Mouse (Mus musculus): Measurements from ENCODE around the gene Zbtb12.
"Not testable (repeated sequence)": the region's sequence is repeated elsewhere in the genome, so short reads cannot be mapped to it uniquely, and the experiment has no call there.

Gene Zbtb12

GRCm38 (mm10) chr17:34874321-34874720 is 5.0 kb upstream of the Zbtb12 start:
- DNase-seq (ENCODE audit: low spot score): no peak

GRCm38 (mm10) chr17:34881166-34881565 is 1.9 kb downstream of the Zbtb12 start:
- DNase-seq (ENCODE audit: low spot score): no peak

GRCm38 (mm10) chr17:34881683-34882310 is 2.5 kb downstream of the Zbtb12 start, which contains the start of gene Gm20547:
Gene Gm20547, minus strand, starts transcription at chr17:34882042.
- DNase-seq (ENCODE audit: low spot score): no peak

DNA sequence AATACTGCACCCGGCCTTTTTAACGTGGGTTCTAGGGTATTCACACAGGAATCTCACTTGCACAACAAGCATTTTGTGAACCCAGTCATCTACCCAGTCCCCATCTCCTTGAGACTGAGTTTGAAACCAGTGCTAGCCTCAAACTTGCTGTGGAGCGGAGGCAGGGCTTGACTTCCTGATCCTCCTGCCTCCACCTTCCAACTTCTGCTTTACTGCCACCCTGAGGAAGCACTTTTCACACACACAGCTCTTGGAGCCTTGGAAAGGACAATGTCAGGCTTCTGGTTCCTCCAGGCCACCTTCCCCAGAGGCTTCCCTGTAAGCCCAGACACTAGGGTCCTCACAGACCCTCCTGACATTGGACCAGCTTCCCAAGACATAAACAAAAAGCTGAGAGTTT is 4.0 kb downstream of the Zbtb12 start:
- no peak for DNase-seq (ENCODE audit: low spot score)

GRCm38 (mm10) chr17:34884704-34885103 is 5.4 kb downstream of the Zbtb12 start:
- no peak for DNase-seq (ENCODE audit: low spot score)

DNA sequence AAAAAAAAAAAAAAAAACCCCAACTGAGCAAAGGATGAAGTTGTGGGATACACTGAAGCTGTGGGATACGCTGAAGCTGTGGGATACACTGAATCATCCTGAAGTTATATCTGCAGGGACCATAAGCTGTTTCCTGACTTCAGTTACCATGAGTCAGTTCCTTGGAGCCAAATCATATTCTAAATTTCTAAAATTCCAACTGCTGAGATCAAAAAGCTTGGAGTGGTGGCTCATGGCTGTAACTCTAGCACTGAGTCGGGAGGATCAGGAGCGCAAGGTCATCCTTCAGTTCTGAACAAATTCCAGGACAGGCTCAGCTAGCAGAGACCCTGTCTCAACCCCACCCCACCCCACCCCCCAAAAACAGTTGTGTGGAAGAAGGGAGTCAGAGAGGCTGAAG is 6.3 kb downstream of the Zbtb12 start:
- DNase-seq (ENCODE audit: low spot score): no peak

DNA sequence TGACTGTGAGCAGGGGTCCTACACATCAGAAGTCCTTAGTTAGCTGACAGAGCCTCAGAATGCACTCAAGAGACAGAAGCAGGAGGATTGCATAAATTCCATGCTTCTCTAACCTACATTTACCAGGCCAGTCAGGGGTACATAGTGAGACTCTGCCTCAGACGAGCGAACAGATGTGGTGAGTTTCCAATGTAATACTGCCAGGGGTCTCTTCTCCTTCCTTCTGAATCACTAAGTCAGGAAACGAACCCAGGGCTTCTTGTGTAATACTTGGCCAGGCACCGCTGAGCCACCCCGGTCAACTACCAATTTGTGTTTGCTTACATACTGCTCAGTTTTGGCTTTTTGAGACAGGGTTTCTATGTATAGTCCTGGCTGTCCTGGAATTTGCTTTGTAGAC is 8.7 kb downstream of the Zbtb12 start:
- DNase-seq (ENCODE audit: low spot score): no peak

- DNase-seq (ENCODE audit: low spot score): no peak
These were observed 10.9 kb downstream of the Zbtb12 start for GRCm38 (mm10) chr17:34890074-34890743.

- DNase-seq (ENCODE audit: low spot score): no peak
These were observed 12.1 kb downstream of the Zbtb12 start for GRCm38 (mm10) chr17:34891377-34891776.

DNA sequence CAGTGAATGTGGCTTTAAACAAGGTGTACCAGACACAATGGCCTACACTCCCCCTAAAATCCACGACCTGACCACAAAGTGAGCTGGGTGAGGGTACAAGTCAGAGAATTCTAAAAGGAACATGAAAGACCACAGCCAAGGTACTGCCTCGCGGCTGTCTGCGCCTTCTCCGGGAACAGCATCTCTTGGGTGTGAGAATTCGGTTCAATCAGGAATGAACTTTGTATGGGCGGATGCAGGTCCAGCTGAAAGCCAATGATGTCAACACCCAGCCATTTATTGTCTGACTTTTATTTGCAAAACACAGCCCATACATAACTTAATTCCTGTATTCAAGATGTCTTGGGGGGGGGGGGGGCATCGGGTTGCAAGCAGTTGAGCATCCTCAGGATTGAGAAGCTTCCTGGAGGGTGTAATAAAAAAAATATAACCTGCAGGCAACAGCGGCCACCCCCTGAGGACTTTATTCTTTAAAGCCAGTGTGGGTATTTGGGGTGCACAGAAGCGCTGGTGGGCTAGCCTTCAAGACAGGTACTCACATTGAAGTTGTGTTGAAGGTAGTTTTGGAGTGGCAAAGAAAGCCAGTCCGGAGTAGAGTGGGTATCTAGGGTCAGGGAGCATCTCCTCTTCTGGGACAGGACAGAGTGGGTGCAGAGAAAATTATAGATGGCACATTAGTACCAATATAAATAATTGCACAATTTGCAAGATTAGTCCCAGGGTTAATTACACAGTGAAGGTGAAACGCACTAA is 14.0 kb downstream of the Zbtb12 start:
- no peak for DNase-seq (ENCODE audit: low spot score)

DNA sequence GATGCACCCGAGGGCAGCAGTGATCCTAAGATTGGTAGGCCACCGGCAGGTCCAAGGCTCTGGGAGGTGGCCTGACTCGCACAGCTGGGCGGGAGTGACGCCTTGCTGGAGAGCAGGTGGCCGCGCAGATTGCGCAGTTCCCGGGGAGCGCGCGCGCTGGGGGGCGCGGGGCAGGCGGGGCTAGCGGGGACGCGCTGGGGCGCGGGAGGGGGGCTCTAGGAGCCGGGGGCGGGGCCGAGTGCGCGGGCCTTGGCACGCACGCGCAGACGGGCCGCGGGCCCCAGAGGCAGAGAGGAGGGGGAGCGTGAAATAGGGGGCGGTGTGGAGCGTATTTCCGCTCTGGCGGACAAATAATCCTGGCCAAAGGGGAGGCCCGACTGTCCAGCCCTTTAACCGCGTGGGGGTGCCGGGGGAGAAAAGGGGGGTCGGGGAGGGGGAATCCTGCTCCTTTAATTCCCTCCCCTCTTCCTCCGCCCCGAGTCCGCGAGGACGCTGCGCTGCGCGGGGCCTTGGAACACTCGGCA is 14.9 kb downstream of the Zbtb12 start:
- DNase-seq (ENCODE audit: low spot score): peak; percentile 89

DNA sequence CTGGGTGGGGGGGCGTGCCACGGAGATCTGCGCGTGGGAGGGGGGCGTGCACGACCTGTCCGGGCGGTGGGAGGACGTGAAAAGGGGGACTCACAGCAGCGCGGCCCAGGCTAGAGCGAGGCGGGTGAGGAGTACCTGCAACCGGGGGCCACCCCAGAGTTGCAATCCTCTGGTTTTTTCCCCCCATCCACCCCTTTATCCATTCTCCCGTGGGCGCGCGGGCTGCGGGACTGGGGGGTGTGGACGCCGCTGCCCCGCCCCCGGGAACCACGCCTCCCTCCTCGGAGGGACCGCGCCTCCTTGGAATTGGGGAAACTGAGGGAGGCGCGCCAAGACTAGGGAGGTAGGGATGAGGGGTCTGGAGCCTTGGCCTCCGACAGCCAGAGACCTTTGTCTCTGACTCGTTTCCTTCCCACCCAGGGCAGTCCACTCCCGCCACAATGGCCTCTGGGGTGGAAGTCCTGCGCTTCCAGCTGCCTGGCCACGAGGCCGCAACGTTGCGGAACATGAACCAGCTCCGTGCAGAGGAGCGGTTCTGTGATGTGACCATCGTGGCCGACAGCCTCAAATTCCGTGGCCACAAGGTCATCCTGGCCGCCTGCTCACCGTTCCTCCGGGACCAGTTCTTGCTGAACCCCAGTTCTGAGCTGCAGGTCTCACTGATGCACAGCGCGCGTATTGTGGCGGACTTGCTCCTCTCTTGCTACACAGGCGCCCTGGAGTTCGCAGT is 15.7 kb downstream of the Zbtb12 start:
- peak; percentile 50 for DNase-seq (ENCODE audit: low spot score)

GRCm38 (mm10) chr17:34895724-34896123 is 16.4 kb downstream of the Zbtb12 start:
- no peak for DNase-seq (ENCODE audit: low spot score)

DNA sequence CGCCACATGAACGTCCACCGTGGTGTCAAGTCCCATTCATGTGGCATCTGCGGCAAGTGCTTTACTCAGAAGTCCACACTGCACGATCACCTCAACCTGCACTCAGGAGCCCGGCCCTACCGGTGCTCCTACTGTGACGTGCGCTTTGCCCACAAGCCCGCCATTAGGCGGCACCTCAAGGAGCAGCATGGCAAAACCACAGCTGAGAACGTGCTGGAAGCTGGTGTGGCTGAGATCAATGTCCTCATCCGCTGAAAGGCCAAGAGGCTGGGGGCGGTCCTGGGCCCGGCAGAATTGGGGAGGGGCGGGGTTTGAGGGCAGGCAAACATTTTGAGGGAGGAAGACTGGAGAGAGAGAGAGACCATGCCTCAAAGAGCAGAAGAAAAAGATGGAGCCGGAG is 17.1 kb downstream of the Zbtb12 start:
- no peak for DNase-seq (ENCODE audit: low spot score)

- no peak for DNase-seq (ENCODE audit: low spot score)
These were observed 18.3 kb downstream of the Zbtb12 start for GRCm38 (mm10) chr17:34897373-34898159.

DNA sequence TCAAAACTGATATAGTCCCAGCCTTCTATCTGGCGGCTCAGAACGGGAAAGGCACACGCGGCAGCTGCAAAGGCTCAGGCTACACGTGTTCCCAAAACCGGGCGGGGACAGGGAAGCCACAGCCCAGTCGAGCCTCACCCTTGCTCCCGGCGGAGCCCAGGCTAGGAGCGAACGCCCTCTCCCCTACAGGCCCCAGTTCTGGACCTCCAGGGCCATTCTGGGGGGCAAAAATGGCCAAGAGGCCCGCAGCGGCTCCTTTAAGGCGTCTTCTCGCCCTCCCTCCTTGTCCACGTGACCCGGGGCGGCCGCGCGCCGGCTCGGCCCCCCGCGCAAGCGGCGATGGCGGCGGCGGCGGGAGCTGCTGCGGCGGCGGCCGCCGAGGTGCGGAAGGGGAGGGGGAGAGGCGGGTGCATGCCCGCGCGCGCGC is 18.9 kb downstream of the Zbtb12 start, which contains the start of the genes C2 and Ehmt2:
TSS of gene C2 (minus strand) at position 106 of the 427 bp plus-strand sequence.
TSS of gene Ehmt2 (plus strand) at position 310 of the 427 bp plus-strand sequence.
- DNase-seq (ENCODE audit: low spot score): peak; percentile 77

DNA sequence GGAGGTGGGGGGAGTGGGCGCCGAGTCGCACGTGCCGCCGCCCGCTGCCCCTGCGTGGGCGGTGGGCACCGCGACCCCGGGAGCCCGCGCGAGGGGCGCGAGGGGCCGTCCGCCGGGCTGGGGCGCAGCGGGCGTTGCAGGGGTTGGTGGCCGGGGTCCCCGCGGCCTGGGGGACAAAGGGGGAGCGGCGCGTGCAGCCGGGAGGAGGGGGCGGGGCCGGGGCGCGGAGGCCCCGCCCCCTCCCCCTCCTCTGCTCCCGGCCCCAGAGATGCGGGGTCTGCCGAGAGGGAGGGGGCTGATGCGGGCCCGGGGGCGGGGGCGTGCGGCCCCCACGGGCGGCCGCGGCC is 19.4 kb downstream of the Zbtb12 start:
- DNase-seq (ENCODE audit: low spot score): no peak

- DNase-seq (ENCODE audit: low spot score): peak; percentile 38
These were observed 20.0 kb downstream of the Zbtb12 start for GRCm38 (mm10) chr17:34899053-34899889.

GRCm38 (mm10) chr17:34899890-34900243 is 20.6 kb downstream of the Zbtb12 start:
- DNase-seq (ENCODE audit: low spot score): no peak

DNA sequence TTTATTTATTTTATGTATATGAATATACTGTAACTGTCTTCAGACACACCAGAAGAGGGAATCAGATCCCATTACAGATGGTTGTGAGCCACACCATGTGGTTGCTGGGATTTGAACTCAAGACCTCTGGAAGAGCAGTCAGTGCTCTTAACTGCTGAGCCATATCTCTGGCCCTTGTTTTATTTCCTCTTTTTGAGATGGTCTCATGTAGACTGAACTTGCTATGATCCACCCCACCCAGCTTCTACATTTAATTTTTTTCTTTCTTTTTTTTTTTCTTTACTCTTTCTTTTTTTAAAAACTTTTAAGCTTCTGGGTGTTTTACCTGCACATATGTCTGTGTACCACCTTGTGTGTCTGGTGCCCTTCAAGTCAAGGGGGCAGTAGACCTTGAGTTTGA is 21.5 kb downstream of the Zbtb12 start:
- not testable (repeated sequence) for DNase-seq (ENCODE audit: low spot score)

Measured in ovary, postnatal 10 days (tissue).